Mouse (Mus musculus): ENCODE results near the gene Rnf168.
"Not testable (repeated sequence)": the region's sequence is repeated elsewhere in the genome, so short reads cannot be mapped to it uniquely, and the experiment has no call there.

Rnf168 gene

DNA sequence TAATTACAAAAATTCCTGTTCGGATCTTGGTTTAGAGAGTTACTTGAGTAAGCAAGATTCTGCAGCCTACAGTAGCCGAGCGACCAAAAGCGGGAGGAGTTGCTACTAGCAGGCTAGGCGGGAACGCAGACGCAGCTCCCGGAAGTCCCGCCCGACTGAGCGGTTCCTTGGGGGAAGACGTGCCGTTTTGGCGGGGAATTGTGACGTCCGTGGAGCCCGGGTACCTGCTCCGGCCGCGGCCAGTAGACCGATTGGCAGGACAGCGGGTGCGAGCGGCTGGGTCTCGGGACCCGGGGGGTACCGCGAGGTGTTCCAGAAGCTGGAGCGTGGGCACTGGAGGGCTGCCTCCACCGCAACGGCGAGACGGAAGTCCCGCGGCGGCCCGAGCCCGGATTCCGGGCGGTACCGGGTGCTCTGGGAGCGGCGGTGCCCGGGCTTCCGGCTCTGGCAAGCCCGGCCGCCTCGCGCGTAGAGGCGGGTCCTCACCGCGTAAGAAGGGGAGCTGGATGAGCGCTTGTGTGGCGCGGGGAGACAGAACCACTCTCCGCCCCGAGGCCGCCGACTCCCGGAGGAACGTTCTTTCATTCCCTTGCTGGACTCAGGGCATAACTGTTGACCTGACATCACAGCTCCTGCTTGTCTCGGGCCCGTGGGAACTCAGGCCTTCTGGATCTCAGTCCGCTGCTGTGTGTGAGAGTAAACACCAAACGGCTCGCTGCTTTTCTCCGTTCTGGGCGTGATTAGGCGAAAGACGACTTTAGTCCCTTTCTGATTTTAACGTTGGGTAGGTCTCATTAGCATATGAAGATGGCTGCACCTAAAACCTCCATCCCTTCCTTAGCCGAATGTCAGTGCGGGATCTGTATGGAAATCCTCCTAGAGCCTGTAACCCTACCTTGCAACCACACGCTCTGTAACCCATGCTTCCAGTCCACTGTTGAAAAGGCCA lies at the start of gene Rnf168:
Gene Rnf168 (plus strand): TSS at position 152 of the 949 bp plus-strand sequence.
- in situ Hi-C loops (cut with MboI; ENCODE audit: low pct_unique_long_range_greater_than_20kb in 1 of 2, low sequenced_read_pairs in 2 of 2, unreplicated experiment in 1 of 2): loop anchor here in 1 of 2 experiments (25.0 kb wide), 1 partner anchor 335 kb away; the partner anchor contains the start of gene Tfrc

- in situ Hi-C loops (cut with MboI; ENCODE audit: low pct_unique_long_range_greater_than_20kb in 1 of 2, low sequenced_read_pairs in 2 of 2, unreplicated experiment in 1 of 2): not testable (repeated sequence)
These were observed 45.2 kb upstream of the Rnf168 start for GRCm38 (mm10) chr16:32232050-32232449.

DNA sequence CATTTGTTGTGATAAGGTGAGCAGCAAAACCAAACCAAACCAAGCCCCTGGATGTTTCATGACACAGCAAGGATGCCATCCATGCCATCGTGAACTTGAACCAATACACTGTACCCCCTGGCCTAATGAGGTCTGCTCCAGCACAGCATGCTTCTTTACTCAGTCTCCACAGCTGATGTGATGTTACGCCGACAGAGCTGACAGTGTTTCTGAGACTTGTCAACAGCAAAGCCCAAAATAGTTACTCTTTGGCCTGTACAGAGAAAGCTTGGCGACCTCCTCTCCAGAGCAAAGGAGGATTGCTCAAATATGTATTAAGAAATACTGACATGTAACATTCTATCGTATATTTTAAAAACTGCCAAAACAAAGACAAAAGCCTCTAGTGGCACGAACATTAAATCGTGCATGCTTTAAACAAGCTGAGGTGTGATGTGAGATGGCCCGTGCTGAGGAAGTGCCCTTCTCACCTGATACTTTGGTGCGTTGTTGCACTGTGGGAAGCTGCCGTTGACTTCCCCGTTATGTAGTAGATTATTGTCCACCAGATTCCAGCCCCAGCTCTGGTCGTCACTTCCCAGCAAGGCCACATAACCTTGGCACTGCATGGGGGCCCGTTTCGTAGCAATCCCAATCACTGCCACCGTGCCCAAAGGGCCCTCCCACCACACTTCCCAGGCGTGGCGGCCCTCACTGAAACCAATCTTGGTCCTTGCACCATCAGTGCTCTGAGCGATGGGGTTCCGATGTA lies 39.2 kb upstream of the Rnf168 start:
- in situ Hi-C loops (cut with MboI; ENCODE audit: low pct_unique_long_range_greater_than_20kb in 1 of 2, low sequenced_read_pairs in 2 of 2, unreplicated experiment in 1 of 2): no loop called here

GRCm38 (mm10) chr16:32239428-32240312 lies 37.6 kb upstream of the Rnf168 start:
- in situ Hi-C loops (cut with MboI; ENCODE audit: low pct_unique_long_range_greater_than_20kb in 1 of 2, low sequenced_read_pairs in 2 of 2, unreplicated experiment in 1 of 2): no loop called here

- in situ Hi-C loops (cut with MboI; ENCODE audit: low pct_unique_long_range_greater_than_20kb in 1 of 2, low sequenced_read_pairs in 2 of 2, unreplicated experiment in 1 of 2): no loop called here
These were observed 33.4 kb upstream of the Rnf168 start for GRCm38 (mm10) chr16:32243901-32244300.

- in situ Hi-C loops (cut with MboI; ENCODE audit: low pct_unique_long_range_greater_than_20kb in 1 of 2, low sequenced_read_pairs in 2 of 2, unreplicated experiment in 1 of 2): no loop called here
These were observed 30.9 kb upstream of the Rnf168 start for GRCm38 (mm10) chr16:32246351-32246791.

- in situ Hi-C loops (cut with MboI; ENCODE audit: low pct_unique_long_range_greater_than_20kb in 1 of 2, low sequenced_read_pairs in 2 of 2, unreplicated experiment in 1 of 2): no loop called here
These were observed 30.3 kb upstream of the Rnf168 start, which contains the start of the genes Fbxo45 and Wdr53 for GRCm38 (mm10) chr16:32246952-32247370. Gene Fbxo45 (minus strand): TSS chr16:32247158. Gene Wdr53 (plus strand): TSS chr16:32247227.

DNA sequence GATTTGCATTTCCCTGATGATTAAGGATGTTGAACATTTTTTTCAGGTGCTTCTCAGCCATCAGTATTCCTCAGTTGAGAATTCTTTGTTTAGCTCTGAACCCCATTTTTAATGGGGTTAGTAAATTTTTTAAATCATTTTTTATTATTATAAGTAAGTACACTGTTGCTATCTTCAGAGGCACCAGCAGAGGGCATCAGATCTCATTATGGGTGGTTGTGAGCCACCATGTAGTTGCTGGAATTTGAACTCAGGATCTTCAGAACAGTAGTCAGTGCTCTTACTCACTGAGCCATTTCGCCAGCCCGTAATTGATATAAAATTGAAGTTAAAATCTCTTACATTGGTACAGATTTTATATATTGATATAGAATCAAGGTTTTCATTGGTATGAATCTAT lies 13.0 kb upstream of the Rnf168 start:
- in situ Hi-C loops (cut with MboI; ENCODE audit: low pct_unique_long_range_greater_than_20kb in 1 of 2, low sequenced_read_pairs in 2 of 2, unreplicated experiment in 1 of 2): not testable (repeated sequence)

- in situ Hi-C loops (cut with MboI; ENCODE audit: low pct_unique_long_range_greater_than_20kb in 1 of 2, low sequenced_read_pairs in 2 of 2, unreplicated experiment in 1 of 2): no loop called here
These were observed 6.0 kb upstream of the Rnf168 start, which contains the start of gene Smco1 for GRCm38 (mm10) chr16:32271291-32271690. Gene Smco1 (plus strand): TSS chr16:32271468.

DNA sequence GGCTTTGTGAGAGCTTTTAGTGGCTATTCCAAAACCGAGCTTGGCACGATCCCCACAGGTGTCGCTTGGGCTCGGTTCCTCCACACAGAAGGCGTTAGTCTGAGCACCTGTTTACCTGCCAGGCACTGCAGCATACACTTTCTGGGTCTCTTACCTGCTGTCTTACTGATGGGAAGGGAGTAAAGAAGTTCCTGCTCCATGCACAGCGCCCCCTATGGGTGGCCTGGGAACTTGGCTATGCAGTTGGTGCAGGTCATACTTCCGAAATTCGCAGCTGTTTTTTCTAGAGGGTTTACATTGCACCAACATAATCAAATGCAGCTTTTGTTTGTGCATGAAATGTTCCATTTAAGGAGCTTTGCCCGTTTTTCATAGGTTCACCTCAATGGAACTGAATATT lies 3.9 kb upstream of the Rnf168 start:
- in situ Hi-C loops (cut with MboI; ENCODE audit: low pct_unique_long_range_greater_than_20kb in 1 of 2, low sequenced_read_pairs in 2 of 2, unreplicated experiment in 1 of 2): no loop called here

- in situ Hi-C loops (cut with MboI; ENCODE audit: low pct_unique_long_range_greater_than_20kb in 1 of 2, low sequenced_read_pairs in 2 of 2, unreplicated experiment in 1 of 2): loop anchor here in 1 of 2 experiments (25.0 kb wide), 1 partner anchor 337 kb away; the partner anchor contains the start of gene Tfrc
These were observed 2.2 kb upstream of the Rnf168 start for GRCm38 (mm10) chr16:32275041-32275440.

DNA sequence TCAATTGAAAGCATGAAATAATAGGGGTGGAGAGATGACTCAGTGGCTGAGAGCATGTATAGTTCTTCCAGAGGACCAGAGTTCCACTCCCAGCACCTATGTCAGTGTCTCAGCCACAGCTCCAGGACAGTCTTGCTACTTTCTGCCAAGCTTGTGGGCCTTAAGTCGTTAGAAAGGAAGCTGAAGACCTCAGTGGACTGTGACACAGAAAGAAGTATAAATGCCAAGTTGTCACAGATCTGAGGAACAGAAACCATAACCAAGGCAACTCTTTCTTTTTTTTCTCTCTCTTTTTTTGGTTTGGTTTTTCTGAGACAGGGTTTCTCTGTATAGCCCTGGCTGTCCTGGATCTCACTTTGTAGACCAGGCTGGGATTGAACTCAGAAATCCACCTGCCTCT lies 1.4 kb upstream of the Rnf168 start:
- in situ Hi-C loops (cut with MboI; ENCODE audit: low pct_unique_long_range_greater_than_20kb in 1 of 2, low sequenced_read_pairs in 2 of 2, unreplicated experiment in 1 of 2): loop anchor here in 1 of 2 experiments (25.0 kb wide), 1 partner anchor 336 kb away; the partner anchor contains the start of gene Tfrc

GRCm38 (mm10) chr16:32278396-32278795 lies 1.1 kb downstream of the Rnf168 start:
- in situ Hi-C loops (cut with MboI; ENCODE audit: low pct_unique_long_range_greater_than_20kb in 1 of 2, low sequenced_read_pairs in 2 of 2, unreplicated experiment in 1 of 2): loop anchor here in 1 of 2 experiments (25.0 kb wide), 1 partner anchor 334 kb away; the partner anchor contains the start of gene Tfrc

DNA sequence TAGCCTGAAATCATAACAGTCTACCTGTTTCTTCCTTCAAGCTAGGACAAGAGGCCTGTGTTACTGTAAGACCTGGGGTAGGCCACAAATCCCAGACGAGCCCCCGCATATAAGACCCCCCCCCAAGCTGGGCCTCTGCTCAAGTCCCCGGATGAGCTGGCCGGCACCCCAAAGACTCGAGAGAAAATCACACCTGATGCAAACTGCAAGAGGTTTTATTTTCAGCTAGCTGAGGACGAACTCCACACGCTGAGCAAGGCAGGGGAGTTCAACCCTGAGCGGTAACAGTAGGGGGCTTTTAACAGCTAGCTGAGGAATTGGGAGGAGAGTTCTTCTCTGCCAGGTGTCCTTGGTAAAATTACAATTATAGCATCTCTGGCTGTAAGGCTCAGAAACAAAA lies 3.0 kb downstream of the Rnf168 start:
- in situ Hi-C loops (cut with MboI; ENCODE audit: low pct_unique_long_range_greater_than_20kb in 1 of 2, low sequenced_read_pairs in 2 of 2, unreplicated experiment in 1 of 2): loop anchor here in 1 of 2 experiments (25.0 kb wide), 1 partner anchor 332 kb away; the partner anchor contains the start of gene Tfrc

DNA sequence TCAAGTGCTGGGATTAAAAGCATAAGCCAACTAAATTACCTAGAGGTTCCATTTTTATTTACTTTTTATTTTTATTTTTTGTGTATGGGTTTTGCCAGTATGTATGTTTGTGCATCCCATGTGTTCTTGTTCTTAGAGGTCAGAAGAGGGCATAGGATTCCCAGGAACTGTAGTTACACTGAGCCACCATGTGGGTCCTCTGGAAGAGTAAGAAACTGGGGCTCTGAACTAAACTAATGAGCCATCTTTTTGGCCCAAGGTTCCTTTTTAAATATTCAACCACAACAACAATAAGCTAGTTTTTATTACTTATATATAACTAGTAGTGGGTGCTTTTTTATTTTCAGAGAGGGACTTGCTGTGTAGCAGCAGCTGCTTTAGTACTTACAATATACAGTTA lies 5.3 kb downstream of the Rnf168 start:
- in situ Hi-C loops (cut with MboI; ENCODE audit: low pct_unique_long_range_greater_than_20kb in 1 of 2, low sequenced_read_pairs in 2 of 2, unreplicated experiment in 1 of 2): loop anchor here in 1 of 2 experiments (25.0 kb wide), 1 partner anchor 330 kb away; the partner anchor contains the start of gene Tfrc

- in situ Hi-C loops (cut with MboI; ENCODE audit: low pct_unique_long_range_greater_than_20kb in 1 of 2, low sequenced_read_pairs in 2 of 2, unreplicated experiment in 1 of 2): loop anchor here in 1 of 2 experiments (25.0 kb wide), 1 partner anchor 320 kb away; the partner anchor contains the start of gene Tfrc
These were observed 14.6 kb downstream of the Rnf168 start for GRCm38 (mm10) chr16:32291821-32292220.

- in situ Hi-C loops (cut with MboI; ENCODE audit: low pct_unique_long_range_greater_than_20kb in 1 of 2, low sequenced_read_pairs in 2 of 2, unreplicated experiment in 1 of 2): loop anchor here in 1 of 2 experiments (25.0 kb wide), 1 partner anchor 313 kb away; the partner anchor contains the start of gene Tfrc
These were observed 22.4 kb downstream of the Rnf168 start for GRCm38 (mm10) chr16:32299617-32300016.
